Mouse (Mus musculus) embryonic facial prominence, embryonic 10.5 days (tissue): ENCODE data around the gene Cenpf. TPM values are rescaled to one million over a fixed set of nuclear protein-coding genes. Genes with fewer than 3 reads are reported as not detected.
A peak's percentile ranks its signal among the peaks of the same experiment; 100 is the strongest.

ENCODE experiments used
- DNase-seq: peaks from one replicate; pipeline ENCODE4 v3.0.0-alpha.2; 2017; ENCODE audit warnings: low spot score
- H3K27ac ChIP-seq: fragments of 300-500 bp; sonication (generic); replicated peaks from 2 replicates; pipeline ENCODE4 v1.5.1; 2016; ENCODE audit warnings: mild to moderate bottlenecking
- H3K27me3 ChIP-seq: fragments of 300-500 bp; sonication (generic); replicated peaks from 2 replicates; pipeline ENCODE4 v1.6.1; 2016; ENCODE audit warnings: low read depth, mild to moderate bottlenecking; ENCODE audit not compliant: poor library complexity, severe bottlenecking
- H3K36me3 ChIP-seq: fragments of 300-500 bp; sonication (generic); replicated peaks from 2 replicates; pipeline ENCODE4 v1.6.1; 2016; ENCODE audit warnings: mild to moderate bottlenecking, moderate library complexity
- H3K4me1 ChIP-seq: fragments of 300-500 bp; sonication (generic); 2 replicates; pipeline ENCODE4 v1.6.1; 2016
- H3K4me3 ChIP-seq: fragments of 300-500 bp; sonication (generic); 2 replicates; pipeline ENCODE4 v1.5.1; 2016; ENCODE audit warnings: mild to moderate bottlenecking, moderate library complexity
- H3K9me3 ChIP-seq: fragments of 300-500 bp; sonication (generic); 2 replicates; pipeline ENCODE4 v1.6.1; 2016; ENCODE audit warnings: mild to moderate bottlenecking
- WGBS: fragments of 180-500 bp; shearing (Covaris S2); methylation state at CpG from one replicate; pipeline ENCODE4 v1.1.7; 2016; 5-methylcytosine and 5-hydroxymethylcytosine counted together
- polyA plus RNA-seq: library from polyadenylated mRNA; unstranded; fragments of >200 nt; fragmentation: Nextera tagmentation; extraction: Ambion mirVana; gene quantifications from 2 replicates; pipeline ENCODE4 v1.2.1, GENCODE M21; 2016

Cenpf gene
- polyA plus RNA-seq, 1 experiment from 2014 or later = 108 TPM

DNA sequence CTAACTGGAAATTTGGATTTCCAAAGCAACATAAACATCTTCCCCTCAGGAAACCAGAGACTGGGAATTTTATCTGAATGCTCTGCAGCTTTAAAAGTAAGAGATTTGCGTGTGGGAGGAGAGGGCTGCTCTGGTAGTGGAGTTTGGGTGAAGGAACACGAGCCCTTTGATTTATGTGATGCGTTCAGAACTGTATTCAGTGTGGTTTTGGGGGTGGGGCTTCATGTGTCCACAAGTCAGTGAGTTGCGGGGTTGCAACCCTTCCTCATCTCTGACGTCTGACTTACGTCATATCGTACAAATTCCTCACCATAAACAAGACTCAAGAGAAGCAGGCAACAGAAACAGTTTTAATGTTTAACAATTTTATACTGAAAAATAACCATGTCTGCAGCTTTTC lies 74.8 kb downstream of the Cenpf start:
- no peak overlapping the region for H3K4me3 ChIP-seq
- no peaks in the 10 kb centered on the region for H3K9me3 ChIP-seq
- no peaks in the 10 kb centered on the region for H3K36me3 ChIP-seq
- WGBS = 82% methylated on average over 7 of the region's 7 CpGs
- peaks cover 12% of the 10 kb centered on the region; the same call in 1 of the 2 replicates for H3K4me1 ChIP-seq
- no peak overlapping the region for H3K27ac ChIP-seq
- no peaks in the 10 kb centered on the region for H3K27me3 ChIP-seq
- DNase-seq = no peak

DNA sequence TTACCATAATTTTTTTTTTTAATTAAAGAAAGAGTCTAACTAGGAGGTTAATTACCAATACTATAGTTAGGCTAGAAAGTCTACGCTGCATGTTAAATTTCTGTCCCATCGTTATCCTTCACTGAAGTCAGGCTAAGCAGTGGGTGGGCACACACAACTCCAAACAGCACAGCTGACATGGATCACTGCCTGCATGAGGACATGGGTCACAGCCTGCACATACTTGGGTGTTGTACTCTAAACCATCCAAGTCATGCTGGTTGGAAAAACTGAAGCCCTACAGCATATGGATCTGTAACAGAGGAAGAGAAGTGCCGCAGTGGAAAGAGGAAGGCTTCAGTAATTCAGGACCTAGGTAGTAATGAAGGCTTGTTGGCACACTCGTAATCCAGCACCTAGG lies 76.1 kb downstream of the Cenpf start:
- peaks cover 13% of the 10 kb centered on the region; the same call in 1 of the 2 replicates for H3K4me1 ChIP-seq
- no peaks in the 10 kb centered on the region for H3K9me3 ChIP-seq
- no peaks in the 10 kb centered on the region for H3K27me3 ChIP-seq
- no peak overlapping the region for H3K4me3 ChIP-seq
- H3K27ac ChIP-seq = no peak overlapping the region
- 77% methylated on average over 4 of the region's 4 CpGs for WGBS
- no peaks in the 10 kb centered on the region for H3K36me3 ChIP-seq
- no peak for DNase-seq

DNA sequence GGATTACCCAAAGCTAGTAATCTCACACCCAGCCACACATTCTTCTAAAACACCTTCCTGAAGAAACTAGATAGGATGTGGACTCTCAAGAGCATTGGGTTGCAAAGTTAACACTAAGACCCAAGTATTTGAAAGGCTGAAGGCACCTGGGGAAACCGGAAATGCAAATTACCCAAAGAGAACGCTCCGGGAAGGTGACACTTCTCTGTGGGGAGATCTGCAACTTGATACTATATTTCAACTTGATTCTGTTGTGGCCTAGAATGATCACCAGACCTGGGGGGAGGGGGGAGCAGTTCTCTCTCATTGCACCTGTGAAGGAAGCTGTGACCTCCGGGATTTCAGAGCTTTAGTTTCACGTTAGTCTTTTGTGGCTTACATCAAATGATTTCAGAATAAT lies 79.2 kb downstream of the Cenpf start:
- H3K27me3 ChIP-seq = no peaks in the 10 kb centered on the region
- H3K36me3 ChIP-seq = no peaks in the 10 kb centered on the region
- DNase-seq = peak; percentile 28
- no peaks in the 10 kb centered on the region for H3K9me3 ChIP-seq
- WGBS = 24% methylated on average over 5 of the region's 5 CpGs
- H3K27ac ChIP-seq = no peak overlapping the region
- no peak overlapping the region for H3K4me3 ChIP-seq
- peaks cover 13% of the 10 kb centered on the region; the same call in 1 of the 2 replicates for H3K4me1 ChIP-seq

DNA sequence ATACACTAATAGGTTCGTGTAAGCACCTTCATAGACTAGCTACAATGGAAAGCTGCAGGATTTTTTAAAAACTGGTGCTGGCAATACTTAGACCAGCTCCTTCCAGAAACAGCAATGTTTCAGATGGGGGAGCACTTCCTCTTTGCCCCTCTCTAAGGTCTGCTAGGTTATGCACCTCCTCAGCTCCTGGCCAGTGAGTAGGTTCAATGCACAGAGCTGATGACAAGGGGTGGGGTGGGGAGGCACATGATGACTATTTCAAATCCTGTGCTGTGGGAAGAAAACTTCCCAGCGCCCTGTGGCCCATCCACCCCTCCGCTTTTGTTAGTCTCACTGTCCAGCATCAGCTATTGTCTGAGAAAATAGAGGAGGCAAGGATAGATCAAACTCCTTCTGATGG lies 79.8 kb downstream of the Cenpf start:
- 79% methylated on average over 3 of the region's 3 CpGs for WGBS
- no peaks in the 10 kb centered on the region for H3K27me3 ChIP-seq
- no peak for DNase-seq
- H3K27ac ChIP-seq = peak overlapping the region; percentile 40; the same call in 1 of the 2 replicates
- H3K9me3 ChIP-seq = no peaks in the 10 kb centered on the region
- no peaks in the 10 kb centered on the region for H3K36me3 ChIP-seq
- peaks cover 16% of the 10 kb centered on the region; the same call in 1 of the 2 replicates for H3K4me1 ChIP-seq
- no peak overlapping the region for H3K4me3 ChIP-seq

DNA sequence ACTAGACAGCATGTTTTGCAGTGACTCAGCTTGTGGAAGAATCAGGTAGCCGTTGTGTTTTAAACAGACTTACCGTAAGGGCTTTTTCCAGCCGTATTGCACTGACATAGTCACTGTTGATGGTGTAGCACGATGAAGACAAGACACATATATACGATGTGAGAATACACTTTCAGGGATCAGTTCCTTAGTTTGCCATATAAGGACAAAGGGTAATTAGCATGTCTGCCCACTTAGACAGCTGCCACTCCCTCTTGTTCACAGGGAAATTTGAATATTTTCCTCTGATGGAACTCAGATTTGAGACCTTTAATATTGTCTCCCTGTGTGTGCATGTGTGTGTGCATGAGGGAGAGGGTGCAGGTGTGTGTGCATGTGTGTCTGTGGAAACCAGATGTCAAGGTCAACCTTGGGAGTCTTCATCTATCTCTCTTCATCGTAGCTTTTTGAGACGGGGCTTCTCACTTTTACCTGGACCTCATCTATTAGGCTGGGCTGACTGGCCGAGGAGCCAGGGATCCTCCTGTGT lies 82.2 kb downstream of the Cenpf start:
- no peak overlapping the region for H3K4me3 ChIP-seq
- no peak overlapping the region for H3K27ac ChIP-seq
- H3K27me3 ChIP-seq = no peaks in the 10 kb centered on the region
- DNase-seq = no peak
- H3K4me1 ChIP-seq = peaks cover 16% of the 10 kb centered on the region; the same call in 1 of the 2 replicates
- no peaks in the 10 kb centered on the region for H3K36me3 ChIP-seq
- no peaks in the 10 kb centered on the region for H3K9me3 ChIP-seq
- 93% methylated on average over 8 of the region's 8 CpGs for WGBS

DNA sequence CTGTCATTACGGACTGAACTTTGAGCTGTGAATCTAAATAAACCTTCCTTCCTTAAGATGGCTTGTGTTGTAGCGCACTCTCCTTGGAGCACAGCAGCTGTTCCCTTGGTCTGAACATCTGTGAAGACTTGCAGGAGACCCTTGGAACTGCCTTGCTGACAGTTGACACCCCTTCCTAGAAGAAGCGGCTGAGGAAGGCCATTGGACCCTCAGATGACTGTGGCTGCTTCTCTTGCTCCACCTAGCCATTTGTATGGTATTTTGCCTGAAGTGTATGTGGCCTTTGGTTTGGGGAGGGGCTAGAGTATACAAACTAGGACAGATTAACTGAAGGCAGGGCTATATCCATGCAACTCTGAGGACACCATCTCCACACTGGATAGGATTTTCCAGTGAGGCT lies 90.8 kb downstream of the Cenpf start:
- Histone ChIP-seq H3K4me3 (no peak overlapping the region), H3K36me3 (no peaks in the 10 kb centered on the region), H3K27ac (no peak overlapping the region), H3K4me1 (no peaks in the 10 kb centered on the region), H3K9me3 (no peaks in the 10 kb centered on the region), H3K27me3 (no peaks in the 10 kb centered on the region)
- WGBS = 90% methylated on average over 3 of the region's 3 CpGs
- DNase-seq = no peak

Other genes with a start within 250 kb of the Cenpf start
- 6.7 TPM in 2 replicates for gene Ptpn14, start 40.2 kb upstream of the Cenpf start, polyA plus RNA-seq
- 78.5 and 84.3 TPM in 2 replicates for gene Smyd2, start 234.3 kb upstream of the Cenpf start, polyA plus RNA-seq